20 mouse cellular contexts compared by ENCODE assay signal in genomic region chr10:97689425-97689824, GRCm38 (mm10). TPM values are rescaled to one million over a fixed set of nuclear protein-coding genes. Genes with fewer than 3 reads are reported as not detected.
DNase-seq lines count a peak whose midpoint lies in the region; ATAC-seq and TF ChIP-seq lines count a peak whose summit lies in the region.
"Had no signal": no experiment of that assay in that cellular context is flagged by ENCODE, and none has a peak within 500 bp of the region (broad histone marks: within the 10 kb centered on the region; RNA-seq: fewer than 3 reads in every experiment).

No protein-coding gene starts in this region.

- dilution Hi-C loops in CH12.LX (cut with MboI; ENCODE audit: extremely low pct_ligation_motif_present, extremely low pct_unique_long_range_greater_than_20kb, low sequenced_read_pairs), result no loop called here

- peak; percentile 61 for TF ChIP-seq RAD21 in CH12.LX (IDR thresholded peaks at IDR 0.05; ENCODE audit: low read depth, low read length)

- TF ChIP-seq POLR2A in CH12.LX (IDR thresholded peaks at IDR 0.05; ENCODE audit: low read depth, low read length), result no peak

- H3K9ac ChIP-seq in forebrain, postnatal 0 days, result no peak overlapping the region
- H3K9ac ChIP-seq in CH12.LX (ENCODE audit: insufficient read depth, low read depth), result no peak overlapping the region
- H3K9ac ChIP-seq: liver, embryonic 14.5 days; neural tube, embryonic 12.5 days had no signal

- no peaks in the 10 kb centered on the region for H3K9me3 ChIP-seq in forebrain, postnatal 0 days (ENCODE audit: low read length)
- peaks cover 14% of the 10 kb centered on the region for H3K9me3 ChIP-seq in forebrain, embryonic 10.5 days
- H3K9me3 ChIP-seq in CH12.LX (replicated peaks; ENCODE audit: low read length), result no peaks in the 10 kb centered on the region

- H3K27me3 ChIP-seq in forebrain, postnatal 0 days (ENCODE audit: insufficient read depth, low read length), result no peaks in the 10 kb centered on the region
- H3K27me3 ChIP-seq in forebrain, embryonic 10.5 days (ENCODE audit: poor library complexity, severe bottlenecking), result no peaks in the 10 kb centered on the region
- H3K27me3 ChIP-seq in CH12.LX (replicated peaks), result no peaks in the 10 kb centered on the region
- H3K27me3 ChIP-seq: megakaryocyte, embryonic 14.5 days; neural tube, embryonic 12.5 days had no signal

- H3K27ac ChIP-seq in forebrain, postnatal 0 days (ENCODE audit: low read depth, low read length), result no peak overlapping the region
- no peak overlapping the region for H3K27ac ChIP-seq in forebrain, embryonic 10.5 days
- no peak overlapping the region for H3K27ac ChIP-seq in left cerebral cortex, adult 2 months
- no peak overlapping the region for H3K27ac ChIP-seq in CH12.LX (ENCODE audit: insufficient read depth, low read depth)
- H3K27ac ChIP-seq: heart, embryonic 10.5 days; liver, embryonic 14.5 days; neural tube, embryonic 12.5 days had no signal

- WGBS in forebrain, postnatal 0 days, result 60% methylated on average over 3 of the region's 3 CpGs
- WGBS in forebrain, embryonic 10.5 days, result 87% methylated on average over 3 of the region's 3 CpGs

- DNase-seq in forebrain, postnatal 0 days, result peak; percentile 68
- no peak for DNase-seq in forebrain, embryonic 10.5 days (ENCODE audit: extremely low spot score, low spot score)
- DNase-seq in left cerebral cortex, adult 2 months (ENCODE audit: extremely low spot score in 1 of 2, low spot score in 2 of 2), result no peak
- DNase-seq in left cerebral cortex, adult 18-20 months (ENCODE audit: low spot score in 2 of 2), result no peak
- DNase-seq in 3T3-L1 (ENCODE audit: low read depth, low spot score) (peak; percentile 56), CH12.LX (ENCODE audit: extremely low read depth) (peak; percentile 10)
- DNase-seq in urinary bladder, adult 2 months (ENCODE audit: low spot score), result no peak
- DNase-seq: adrenal gland, postnatal 25 days; cerebellum, adult 18-20 months; kidney, adult 8-10 months; right cerebral cortex, postnatal 14 days; thymus, adult 18-20 months had no signal

- intact Hi-C loops in left cerebral cortex, adult 2 months (cut with DNase I), result loop anchor here (2.0 kb wide), 1 partner anchor 345 kb away; no protein-coding TSS in a partner anchor

- no peak overlapping the region for H3K4me3 ChIP-seq in forebrain, postnatal 0 days (ENCODE audit: low read depth, low read length)
- H3K4me3 ChIP-seq in forebrain, embryonic 10.5 days, result no peak overlapping the region
- H3K4me3 ChIP-seq in left cerebral cortex, adult 2 months, result no peak overlapping the region
- H3K4me3 ChIP-seq in CH12.LX (replicated peaks in 1 of 3; ENCODE audit: low read depth in 2 of 3, low read length in 2 of 3, poor library complexity in 1 of 3), result no peak overlapping the region
- H3K4me3 ChIP-seq: heart, embryonic 10.5 days; megakaryocyte, embryonic 14.5 days; neural tube, embryonic 12.5 days had no signal

- peak; percentile 63; the same call in 1 of the 2 replicates for ATAC-seq in forebrain, postnatal 0 days
- no peak for ATAC-seq in megakaryocyte, adult 5-6 weeks (ENCODE audit: poor library complexity, severe bottlenecking)

- H3K79me2 ChIP-seq in CH12.LX (replicated peaks; ENCODE audit: control insufficient read depth, extremely low read depth, insufficient read depth, poor library complexity, severe bottlenecking), result no peaks in the 10 kb centered on the region

- TF ChIP-seq CTCF in forebrain, postnatal 0 days (IDR thresholded peaks at IDR 0.05; ENCODE audit: low read depth), result peak; percentile 62
- peak; percentile 64 for TF ChIP-seq CTCF in left cerebral cortex, adult 2 months (IDR thresholded peaks at IDR 0.05)
- TF ChIP-seq CTCF in CH12.LX (conservative IDR thresholded peaks at IDR 0.05 in 1 of 2, IDR thresholded peaks at IDR 0.05 in 1 of 2; ENCODE audit: low read depth in 2 of 2, low read length in 2 of 2), result peak in 1 of 2 experiments; percentile 57; a peak in 2 of 4 replicates

- in situ Hi-C loops in CH12.LX (cut with MboI; ENCODE audit: low pct_ligation_motif_present, low pct_unique_long_range_greater_than_20kb, low sequenced_read_pairs), result loop anchor here (10.0 kb wide), 1 partner anchor 315 kb away; no protein-coding TSS in a partner anchor

- TF ChIP-seq EP300 in CH12.LX (IDR thresholded peaks at IDR 0.05; ENCODE audit: low read length), result no peak

- H3K4me1 ChIP-seq in forebrain, postnatal 0 days (ENCODE audit: insufficient read depth), result no peaks in the 10 kb centered on the region
- H3K4me1 ChIP-seq in forebrain, embryonic 10.5 days, result no peaks in the 10 kb centered on the region
- no peaks in the 10 kb centered on the region for H3K4me1 ChIP-seq in CH12.LX (ENCODE audit: control insufficient read depth in 1 of 2, insufficient read depth in 2 of 2)
- H3K4me1 ChIP-seq: heart, embryonic 10.5 days; megakaryocyte, embryonic 14.5 days; neural tube, embryonic 12.5 days had no signal

- H3K36me3 ChIP-seq in forebrain, postnatal 0 days (ENCODE audit: insufficient read depth), result no peaks in the 10 kb centered on the region
- no peaks in the 10 kb centered on the region for H3K36me3 ChIP-seq in forebrain, embryonic 10.5 days (replicated peaks)
- H3K36me3 ChIP-seq in CH12.LX (replicated peaks in 1 of 2; ENCODE audit: control insufficient read depth in 1 of 2, insufficient read depth in 1 of 2, low read length in 1 of 2), result no peaks in the 10 kb centered on the region
- H3K36me3 ChIP-seq: heart, embryonic 10.5 days; neural tube, embryonic 12.5 days had no signal

- H3K4me2 ChIP-seq in forebrain, postnatal 0 days (ENCODE audit: low read depth), result no peak overlapping the region
- no peak overlapping the region for H3K4me2 ChIP-seq in CH12.LX (ENCODE audit: insufficient read depth, low read depth, poor library complexity, severe bottlenecking)
- H3K4me2 ChIP-seq: neural tube, embryonic 12.5 days had no signal

TF ChIP-seq in CH12.LX, 34 proteins besides CTCF, POLR2A, EP300 and RAD21:
- TF ChIP-seq ZMIZ1 (IDR thresholded peaks at IDR 0.05; ENCODE audit: low read depth, low read length) (no peak), SMC3 (IDR thresholded peaks at IDR 0.05; ENCODE audit: low read depth, low read length) (peak; percentile 26; the same call in 1 of the 2 replicates)

RNA-seq across cellular contexts. Expression of gene Ccer1, which starts 3.4 kb away (rescaled TPM):
- total RNA-seq in forebrain, postnatal 0 days (2014; rRNA removed), result not detected in 2 replicates
- not detected in 2 replicates for polyA plus RNA-seq in forebrain, postnatal 0 days (2015; fragmentation: Nextera tagmentation; extraction: Ambion mirVana)
- polyA plus RNA-seq in forebrain, embryonic 10.5 days (2016; fragmentation: Nextera tagmentation; extraction: Ambion mirVana), result not detected in 2 replicates
- not detected for total RNA-seq in left cerebral cortex, adult 2 months (2021)
- not detected for total RNA-seq in left cerebral cortex, adult 18-20 months (2021)
- total RNA-seq in CH12.LX (2012; rRNA removed) (not detected in 2 replicates), CH12.LX (2014; rRNA removed) (not detected in 2 replicates)
- polyA plus RNA-seq in CH12.LX (2012; ENCODE audit: insufficient read length, low read depth), result not detected in 2 replicates
- not detected in 2 replicates for polyA plus RNA-seq in urinary bladder, adult 2 months (2012; rRNA removed)
- not detected in 2 replicates for total RNA-seq in megakaryocyte, adult 5-6 weeks (2015)
- not detected in 2 replicates for total RNA-seq in megakaryocyte, adult 5-6 weeks (2017)
- total RNA-seq: adrenal gland, postnatal 25 days; hematopoietic stem cell, adult 5-6 weeks; layer of hippocampus, adult 8-10 months; left cerebral cortex, postnatal 25 days had no signal
- polyA plus RNA-seq: heart, embryonic 10.5 days; liver, embryonic 14.5 days; neural tube, embryonic 12.5 days had no signal

RNA-seq across cellular contexts. Expression of gene C030005K15Rik, which starts 37.1 kb away (rescaled TPM):
- total RNA-seq in forebrain, postnatal 0 days (2014; rRNA removed), result not detected in 2 replicates
- not detected in 2 replicates for polyA plus RNA-seq in forebrain, postnatal 0 days (2015; fragmentation: Nextera tagmentation; extraction: Ambion mirVana)
- polyA plus RNA-seq in forebrain, embryonic 10.5 days (2016; fragmentation: Nextera tagmentation; extraction: Ambion mirVana), result not detected in 2 replicates
- under 1 TPM; 0.29 to 0.30 TPM for total RNA-seq in left cerebral cortex, adult 2 months (2021)
- total RNA-seq in left cerebral cortex, adult 18-20 months (2021), result under 1 TPM in 1 of 2 experiments, not detected in 1; 0.37 TPM
- not detected in 2 replicates for total RNA-seq in CH12.LX (2012; rRNA removed)
- not detected in 2 replicates for total RNA-seq in CH12.LX (2014; rRNA removed)
- not detected in 2 replicates for polyA plus RNA-seq in CH12.LX (2012; ENCODE audit: insufficient read length, low read depth)
- polyA plus RNA-seq in urinary bladder, adult 2 months (2012; rRNA removed), result not detected in 2 replicates
- not detected in 2 replicates for total RNA-seq in megakaryocyte, adult 5-6 weeks (2015)
- not detected in 2 replicates for total RNA-seq in megakaryocyte, adult 5-6 weeks (2017)
- total RNA-seq: adrenal gland, postnatal 25 days; hematopoietic stem cell, adult 5-6 weeks had no signal
- polyA plus RNA-seq: heart, embryonic 10.5 days; liver, embryonic 14.5 days; neural tube, embryonic 12.5 days had no signal

RNA-seq across cellular contexts. Expression of gene Epyc, which starts 45.6 kb away (rescaled TPM):
- total RNA-seq in forebrain, postnatal 0 days (2014; rRNA removed), result 0.15 and 1.2 TPM in 2 replicates
- 0.61 and 0.83 TPM in 2 replicates for polyA plus RNA-seq in forebrain, postnatal 0 days (2015; fragmentation: Nextera tagmentation; extraction: Ambion mirVana)
- polyA plus RNA-seq in forebrain, embryonic 10.5 days (2016; fragmentation: Nextera tagmentation; extraction: Ambion mirVana), result 0.23 and 0.61 TPM in 2 replicates
- under 1 TPM in 1 of 2 experiments, not detected in 1; 0.14 TPM for total RNA-seq in left cerebral cortex, adult 2 months (2021)
- under 1 TPM in 1 of 2 experiments, not detected in 1; 0.21 TPM for total RNA-seq in left cerebral cortex, adult 18-20 months (2021)
- not detected in 2 replicates for total RNA-seq in CH12.LX (2012; rRNA removed)
- total RNA-seq in CH12.LX (2014; rRNA removed), result not detected in 2 replicates
- polyA plus RNA-seq in CH12.LX (2012; ENCODE audit: insufficient read length, low read depth), result not detected in 2 replicates
- 0.50 and 0.83 TPM in 2 replicates for polyA plus RNA-seq in urinary bladder, adult 2 months (2012; rRNA removed)
- not detected in 2 replicates for total RNA-seq in megakaryocyte, adult 5-6 weeks (2015)
- total RNA-seq in megakaryocyte, adult 5-6 weeks (2017), result not detected in 2 replicates
- total RNA-seq: adrenal gland, postnatal 25 days; hematopoietic stem cell, adult 5-6 weeks had no signal
- polyA plus RNA-seq: liver, embryonic 14.5 days had no signal

Comparison
In these comparisons a context has a peak if more than half of its experiments do, and no peak if none do; other contexts are left out.
1. DNase-seq: peak in forebrain, postnatal 0 days (single experiment), 3T3-L1 (single experiment) and CH12.LX (single experiment); none in forebrain, embryonic 10.5 days (single experiment), left cerebral cortex, adult 2 months (0 of 2), left cerebral cortex, adult 18-20 months (0 of 2) and urinary bladder, adult 2 months (single experiment).